Mouse (Mus musculus): ENCODE data around the gene Sncb. TPM values are rescaled to one million over a fixed set of nuclear protein-coding genes. Genes with fewer than 3 reads are reported as not detected.
"Not testable (repeated sequence)": the region's sequence is repeated elsewhere in the genome, so short reads cannot be mapped to it uniquely, and the experiment has no call there.

Sncb gene
- total RNA-seq, 2 experiments from 2014 or later: 785 to 906 TPM

DNA sequence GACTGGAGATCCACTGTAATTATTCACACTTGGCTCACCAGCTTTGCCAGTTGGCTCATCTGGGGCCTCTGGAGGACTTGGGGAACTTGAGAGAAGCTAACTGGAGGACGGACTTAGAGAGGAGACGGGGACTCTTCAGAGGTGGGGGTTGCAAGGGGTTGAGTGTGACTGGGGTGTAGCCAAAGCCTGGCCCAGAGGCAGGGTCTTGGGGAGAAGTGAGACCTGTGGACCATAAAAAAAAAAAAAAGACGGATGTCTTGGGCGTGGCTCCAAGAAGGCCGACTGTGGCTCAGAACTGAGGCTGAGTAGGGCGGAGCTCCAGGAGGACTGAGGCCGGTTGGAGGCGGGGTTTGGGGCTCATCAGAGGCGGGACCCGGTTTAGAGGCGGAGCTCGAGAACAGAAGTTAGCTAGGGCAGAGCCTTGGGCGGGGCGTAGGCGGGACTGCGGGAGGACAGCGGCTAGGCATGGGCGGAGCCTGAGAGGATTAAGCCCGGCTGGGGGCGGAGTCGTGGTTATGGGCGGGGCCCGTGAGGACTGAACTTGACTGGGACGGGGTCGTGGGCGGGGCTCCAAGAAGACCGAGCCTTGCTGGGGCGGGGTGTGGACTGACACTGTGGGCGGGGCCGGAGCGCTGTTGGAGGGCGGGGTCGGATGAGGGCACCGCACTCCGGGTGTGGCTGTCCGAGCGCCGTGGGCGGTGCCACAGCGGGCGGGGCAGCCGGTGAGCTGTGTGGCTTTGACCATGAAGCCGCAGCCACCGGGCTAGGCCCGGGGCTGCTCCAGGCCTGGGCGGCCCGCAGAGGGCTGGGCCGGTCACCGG, 22.6 kb upstream of the Sncb start, which contains the start of gene Tspan17:
TSS of gene Tspan17 (plus strand) at position 638 of the 821 bp plus-strand sequence.
- intact Hi-C loops (cut with DNase I): no loop called here
- peak; percentile 91 to 97 for DNase-seq (ENCODE audit: low spot score in 2 of 2)

GRCm38 (mm10) chr13:54787591-54787990, 21.2 kb upstream of the Sncb start:
- DNase-seq (ENCODE audit: low spot score in 2 of 2); intact Hi-C loops (cut with DNase I): not testable (repeated sequence)

DNA sequence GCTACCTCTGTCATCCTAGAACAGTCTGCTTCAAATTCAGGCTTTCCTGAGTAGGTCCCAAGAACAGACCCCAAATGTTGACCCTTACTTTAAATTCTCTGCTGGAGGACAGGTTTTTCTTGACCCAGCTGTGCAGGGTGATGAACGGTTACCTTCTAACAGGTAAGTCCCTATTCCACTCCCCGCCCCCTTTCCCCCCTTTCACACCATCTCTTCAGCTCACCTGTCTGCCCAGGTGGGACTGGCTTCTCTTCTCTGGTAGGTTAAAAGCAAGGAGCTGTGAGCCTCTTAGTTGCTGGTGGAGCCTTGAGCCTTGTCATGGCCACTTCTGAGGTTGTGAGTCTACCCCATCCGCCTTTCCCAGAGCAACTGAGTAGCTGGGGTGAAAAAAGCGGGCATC, 17.3 kb upstream of the Sncb start, which contains the start of gene Eif4e1b:
TSS of gene Eif4e1b (plus strand) at position 301 of the 400 bp plus-strand sequence.
- no peak for DNase-seq (ENCODE audit: low spot score in 2 of 2)
- intact Hi-C loops (cut with DNase I): no loop called here

DNA sequence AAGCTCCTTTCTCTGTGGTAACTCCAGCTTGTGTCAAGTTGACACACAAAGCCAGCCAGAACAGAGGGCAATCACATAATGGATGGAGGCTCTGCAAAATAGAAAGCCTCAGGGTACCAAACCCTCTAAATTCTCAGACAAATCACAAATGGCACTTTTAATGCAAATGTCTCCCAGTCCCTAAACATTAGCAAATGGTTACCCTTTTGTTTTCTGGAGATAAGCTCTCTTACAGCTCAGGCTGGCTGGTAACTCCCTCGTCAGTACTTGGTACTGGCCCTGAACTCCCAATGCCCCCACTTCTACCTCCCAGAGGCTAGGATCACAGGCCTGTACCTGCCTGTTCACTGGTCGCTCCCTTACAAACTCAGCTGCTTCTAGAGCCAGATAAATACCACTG, 16.8 kb upstream of the Sncb start:
- DNase-seq (ENCODE audit: low spot score in 2 of 2): no peak
- intact Hi-C loops (cut with DNase I): no loop called here

- intact Hi-C loops (cut with DNase I): loop anchor here (2.0 kb wide), 1 partner anchor 14 kb away; the partner anchor contains the start of gene Sncb
Observed at GRCm38 (mm10) chr13:54781086-54781485, 14.7 kb upstream of the Sncb start.

GRCm38 (mm10) chr13:54780592-54780991, 14.2 kb upstream of the Sncb start:
- intact Hi-C loops (cut with DNase I): loop anchor here (2.0 kb wide), 1 partner anchor 14 kb away; the partner anchor contains the start of gene Sncb
- peak in 1 of 2 experiments; percentile 84 for DNase-seq (ENCODE audit: low spot score in 2 of 2)

More at GRCm38 (mm10) chr13:54781086-54781485, 14.7 kb upstream of the Sncb start:
- peak in 1 of 2 experiments; percentile 81 for DNase-seq (ENCODE audit: low spot score in 2 of 2)

- intact Hi-C loops (cut with DNase I): loop anchor here (2.0 kb wide), 1 partner anchor 14 kb away; no protein-coding TSS in a partner anchor
- no peak for DNase-seq (ENCODE audit: low spot score in 2 of 2)
Observed at GRCm38 (mm10) chr13:54767012-54767411, 617 bp upstream of the Sncb start.

DNA sequence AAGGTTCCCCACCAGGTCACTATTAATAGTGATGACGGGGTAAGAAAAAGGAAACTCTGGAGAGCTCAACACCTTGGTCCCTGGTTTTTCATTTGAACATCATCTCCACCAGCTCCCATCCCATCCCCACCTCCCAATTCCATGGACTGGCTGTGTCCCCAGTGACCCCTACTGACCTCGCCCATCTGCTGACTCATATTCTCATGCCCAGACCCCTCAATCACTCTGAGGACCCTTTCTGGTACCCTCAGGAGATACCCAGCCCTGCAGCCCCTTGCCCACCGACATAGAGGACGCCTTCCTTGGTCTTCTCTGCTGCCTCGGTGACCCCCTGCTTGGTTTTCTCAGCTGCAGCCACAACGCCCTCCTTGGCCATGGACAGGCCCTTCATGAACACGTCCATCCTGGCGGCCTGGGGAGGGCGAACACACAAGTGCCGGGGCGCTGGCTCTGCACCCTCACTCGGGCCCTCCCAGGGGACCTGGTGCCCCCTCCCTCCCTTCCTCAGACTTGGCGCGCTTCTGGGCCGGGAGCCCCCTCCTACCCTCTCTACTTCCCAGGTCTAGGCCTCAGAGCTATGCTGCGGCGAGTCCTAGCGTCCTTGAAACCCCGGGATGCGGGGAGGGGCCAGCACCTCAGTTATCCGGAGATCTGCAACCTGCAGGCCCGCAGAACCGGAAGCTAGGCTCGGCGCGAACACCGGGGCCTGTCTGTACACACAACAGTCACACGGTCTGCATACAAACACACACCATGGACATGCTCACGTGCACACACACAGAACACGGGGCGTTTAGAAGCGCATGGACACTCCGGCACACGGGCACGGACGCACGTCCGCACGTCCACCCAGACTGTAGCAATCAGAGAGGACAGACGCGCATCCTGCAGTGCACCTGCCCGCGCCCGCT, 859 bp downstream of the Sncb start:
- peak in 1 of 2 experiments; percentile 49 for DNase-seq (ENCODE audit: low spot score in 2 of 2)
- intact Hi-C loops (cut with DNase I): loop anchor here (2.0 kb wide), 1 partner anchor 15 kb away; no protein-coding TSS in a partner anchor

GRCm38 (mm10) chr13:54760906-54761305, 5.5 kb downstream of the Sncb start:
- intact Hi-C loops (cut with DNase I): loop anchor here (1.0 kb wide), 1 partner anchor 33 kb away; no protein-coding TSS in a partner anchor
- DNase-seq (ENCODE audit: low spot score in 2 of 2): no peak

DNA sequence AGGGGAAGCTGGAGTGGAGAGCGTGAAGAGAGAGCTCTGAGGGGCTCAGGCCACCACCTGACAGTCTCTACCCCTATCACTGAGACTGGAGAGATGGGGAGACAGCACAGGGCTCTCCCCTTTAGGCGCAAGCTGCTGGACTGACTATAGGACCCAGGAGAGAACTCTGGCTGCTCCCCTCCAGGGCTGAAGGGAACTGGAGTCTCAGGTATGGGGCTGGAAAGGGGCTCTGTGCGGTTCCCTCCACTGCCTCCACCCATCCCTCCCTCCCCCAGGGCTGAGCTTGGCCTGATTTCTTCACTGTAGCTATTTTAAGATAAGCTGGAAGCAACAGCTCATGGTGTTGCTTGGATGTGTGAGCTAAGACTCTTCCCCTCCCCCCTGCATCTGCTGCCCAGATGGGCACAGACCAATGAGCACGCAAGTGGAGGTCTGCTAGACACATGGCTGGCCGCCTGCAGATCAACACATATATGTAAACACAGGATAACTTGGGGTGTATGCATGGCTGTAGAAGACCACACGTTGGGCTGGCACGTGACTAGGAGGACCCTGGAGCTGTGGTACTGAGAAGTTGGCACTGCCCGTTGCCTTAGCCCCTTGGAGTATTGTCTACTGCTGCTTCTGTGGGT, 6.1 kb downstream of the Sncb start:
- intact Hi-C loops (cut with DNase I): loop anchor here (1.0 kb wide), 1 partner anchor 34 kb away; no protein-coding TSS in a partner anchor
- DNase-seq (ENCODE audit: low spot score in 2 of 2): peak; percentile 89 to 98

- DNase-seq (ENCODE audit: low spot score in 2 of 2): no peak
- intact Hi-C loops (cut with DNase I): loop anchor here (2.0 kb wide), 1 partner anchor 43 kb away; no protein-coding TSS in a partner anchor
Observed at GRCm38 (mm10) chr13:54759496-54759895, 6.9 kb downstream of the Sncb start.

- DNase-seq (ENCODE audit: low spot score in 2 of 2): no peak
- intact Hi-C loops (cut with DNase I): loop anchor here (2.0 kb wide), 1 partner anchor 42 kb away; no protein-coding TSS in a partner anchor
Observed at GRCm38 (mm10) chr13:54758756-54759470, 7.5 kb downstream of the Sncb start.

DNA sequence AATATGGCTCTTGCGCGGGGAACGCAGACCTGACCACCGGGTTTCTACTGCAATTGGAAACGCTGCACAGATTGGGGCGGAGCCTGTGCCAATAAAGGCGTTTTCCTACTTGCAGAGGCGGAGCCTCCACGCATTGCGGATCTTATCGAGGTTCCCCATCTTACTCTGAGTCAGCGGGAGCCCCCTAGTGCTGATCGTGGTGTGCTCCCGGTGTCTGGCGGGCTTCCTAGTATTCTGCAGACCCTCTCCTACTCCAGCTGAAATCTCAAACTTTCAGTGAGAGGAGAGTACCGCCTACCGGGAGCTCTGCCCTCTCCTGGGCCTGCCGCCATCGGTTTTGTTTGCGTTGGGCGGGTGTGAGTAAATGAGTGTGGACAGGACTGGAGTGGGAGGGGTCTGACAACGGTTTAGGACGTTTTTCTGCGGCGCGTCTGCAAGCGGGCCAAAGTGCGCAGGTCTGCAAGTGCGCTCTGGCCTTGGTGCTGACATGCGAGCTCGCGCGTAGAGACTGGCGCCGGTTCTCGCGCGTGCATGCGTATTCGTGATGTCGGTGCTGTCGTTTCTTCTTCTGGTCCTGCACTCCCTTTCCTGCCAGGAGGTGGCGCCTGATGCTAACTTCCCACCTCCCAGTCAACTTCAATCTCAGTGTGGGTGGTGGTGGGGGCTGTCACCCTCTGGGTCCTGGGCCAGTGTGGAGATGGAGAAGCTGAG, 8.2 kb downstream of the Sncb start:
- peak; percentile 92 to 95 for DNase-seq (ENCODE audit: low spot score in 2 of 2)

DNA sequence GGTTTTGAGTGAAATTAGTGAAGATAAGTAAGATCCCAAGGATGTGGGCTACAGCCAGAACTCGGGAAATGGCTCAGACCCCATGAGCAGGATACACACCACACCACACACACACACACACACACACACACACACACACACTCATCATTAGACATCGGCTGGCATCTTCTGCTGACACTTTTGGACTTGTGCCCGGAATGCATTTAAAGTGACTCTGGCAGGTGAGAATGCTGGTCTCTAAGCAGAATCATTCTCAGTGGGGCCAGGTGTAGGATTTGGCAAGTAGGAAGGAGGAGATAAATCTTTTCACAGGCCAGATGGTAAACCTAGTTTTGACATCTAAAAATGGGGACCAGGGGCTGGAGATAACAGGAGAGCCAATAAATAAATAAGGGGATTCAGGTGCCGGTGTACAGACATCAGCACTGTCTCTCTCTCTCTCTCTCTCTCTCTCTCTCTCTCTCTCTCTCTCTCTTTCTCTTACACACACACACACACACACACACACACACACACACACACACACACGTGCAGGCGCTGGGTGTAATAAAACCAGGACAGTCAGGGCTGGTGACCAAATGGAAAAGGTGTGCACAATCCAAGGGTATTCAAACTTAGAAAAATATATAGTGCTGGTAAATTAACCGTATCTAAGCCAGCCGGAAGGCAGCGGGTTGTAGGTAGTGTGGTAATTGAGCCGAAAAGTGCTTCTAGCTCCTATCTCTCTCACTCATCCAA, 9.1 kb downstream of the Sncb start:
- no peak for DNase-seq (ENCODE audit: low spot score in 2 of 2)
- intact Hi-C loops (cut with DNase I): no loop called here

More for the DNA sequence above, 8.2 kb downstream of the Sncb start:
- intact Hi-C loops (cut with DNase I): loop anchor here (2.0 kb wide), 1 partner anchor 41 kb away; no protein-coding TSS in a partner anchor

DNA sequence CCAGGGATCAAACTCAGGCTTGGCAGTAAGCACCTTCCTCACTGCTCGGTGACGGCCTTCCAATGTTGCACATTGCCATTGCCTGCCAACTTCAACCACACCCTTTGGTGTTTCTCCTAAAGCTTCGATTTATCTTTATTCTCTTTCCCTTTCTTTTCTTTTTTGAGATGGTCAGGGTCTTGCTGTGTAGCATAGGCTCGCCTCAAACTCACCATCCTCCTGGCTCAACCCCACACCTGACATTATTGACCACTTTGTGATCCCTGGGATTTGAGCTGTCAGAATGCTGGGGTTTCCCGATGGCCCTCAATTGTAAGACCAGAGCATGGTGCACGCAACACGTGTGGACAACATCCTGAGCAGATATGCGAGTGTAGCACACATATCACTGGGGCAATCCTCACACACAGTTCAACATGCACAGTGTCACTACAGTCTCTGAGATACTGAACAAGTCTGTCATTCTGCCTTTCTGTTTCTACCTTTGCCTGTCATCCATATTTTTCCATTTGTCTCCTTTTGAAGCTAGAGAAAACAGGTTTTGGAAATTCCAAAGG, 10.2 kb downstream of the Sncb start:
- DNase-seq (ENCODE audit: low spot score in 2 of 2): peak in 1 of 2 experiments; percentile 8
- intact Hi-C loops (cut with DNase I): no loop called here

GRCm38 (mm10) chr13:54755201-54755830, 11.1 kb downstream of the Sncb start:
- DNase-seq (ENCODE audit: low spot score in 2 of 2): peak in 1 of 2 experiments; percentile 83
- intact Hi-C loops (cut with DNase I): no loop called here

Measured in left cerebral cortex, postnatal 25 days (tissue).